Mouse (Mus musculus) heart, adult 2 months (tissue): ENCODE results near the gene Dpysl4.

Experiments
- CTCF ChIP-seq: fragments of 200-600 bp; IDR thresholded peaks from 2 replicates; pipeline ENCODE4 v1.8.1; 2022; ENCODE audit warnings: antibody characterized with exemption, mild to moderate bottlenecking, moderate library complexity
- EP300 ChIP-seq: fragments of 200-500 bp; IDR thresholded peaks from 2 replicates; pipeline ENCODE4 v1.6.1; 2011; ENCODE audit warnings: low read depth, low read length, control low read depth; ENCODE audit not compliant: insufficient read depth

DNA sequence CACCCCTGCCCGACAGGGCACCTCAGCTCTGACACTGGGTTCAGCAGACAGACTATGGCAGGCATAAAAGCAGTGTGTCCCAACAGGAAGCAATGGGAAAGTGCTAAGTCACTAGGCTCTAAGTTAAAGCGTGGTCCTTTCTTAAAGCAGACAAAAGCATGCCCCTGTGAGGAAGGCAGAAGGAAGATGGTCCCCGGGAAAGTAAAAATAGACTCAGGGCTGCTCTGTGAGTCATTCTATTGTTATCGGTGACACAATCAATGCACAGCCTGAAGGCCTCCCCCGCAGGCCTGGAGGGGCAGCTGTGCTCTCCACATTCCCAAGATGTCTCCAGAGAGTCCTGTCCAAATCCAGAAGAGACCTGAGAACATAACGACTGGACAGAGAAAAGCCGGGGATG, 60.1 kb downstream of the Dpysl4 start:
- TF ChIP-seq CTCF (no peak), EP300 (no peak)
